Mouse (Mus musculus) c-Kit-positive CD71-positive TER-119-negative erythroid progenitor cells, embryonic 14.5 days (primary cell): ENCODE data around the gene Speer4d.
"Not testable (repeated sequence)": the region's sequence is repeated elsewhere in the genome, so short reads cannot be mapped to it uniquely, and the experiment has no call there.

Source experiments
- DNase-seq: peaks from one replicate; pipeline ENCODE4 v3.0.0-alpha.2; 2013; ENCODE audit warnings: low read depth

Speer4d gene

GRCm38 (mm10) chr5:15670789-15671188 lies 51.9 kb downstream of the Speer4d start:
- not testable (repeated sequence) for DNase-seq
